Comparison of ENCODE assay signal across 18 mouse cellular contexts in the genomic region with DNA sequence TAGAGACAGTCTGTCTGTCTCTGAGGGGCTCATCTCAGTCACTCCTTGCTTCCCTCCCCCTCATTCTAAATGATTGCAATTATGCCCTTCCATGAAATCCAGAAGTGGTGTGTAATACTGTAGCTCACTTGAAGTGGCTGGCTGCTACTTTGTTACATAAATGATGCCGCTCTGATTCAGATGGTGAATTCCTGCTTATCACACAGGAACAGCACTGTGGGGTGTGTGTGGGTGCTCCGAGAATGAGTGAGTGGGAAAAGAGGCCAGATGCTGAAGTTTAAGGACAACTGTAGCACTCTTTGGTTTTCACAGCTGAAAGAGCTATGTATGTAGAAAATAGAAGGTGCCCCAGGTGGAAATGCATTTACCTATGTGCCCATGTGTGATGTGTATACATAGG. TPM values are rescaled to one million over a fixed set of nuclear protein-coding genes. Genes with fewer than 3 reads are reported as not detected.
DNase-seq lines count a peak whose midpoint lies in the region; TF ChIP-seq lines count a peak whose summit lies in the region.
"Had no signal": no experiment of that assay in that cellular context is flagged by ENCODE, and none has a peak within 500 bp of the region (broad histone marks: within the 10 kb centered on the region; RNA-seq: fewer than 3 reads in every experiment).

No protein-coding gene starts in this region.

- H3K4me3 ChIP-seq in layer of hippocampus, adult 2 months = no peak overlapping the region
- H3K4me3 ChIP-seq: embryonic facial prominence, embryonic 10.5 days; embryonic facial prominence, embryonic 12.5 days; forebrain, embryonic 13.5 days; forebrain, embryonic 15.5 days had no signal

- DNase-seq in layer of hippocampus, adult 2 months (ENCODE audit: low spot score in 2 of 2) = no peak
- no peak for DNase-seq in layer of hippocampus, adult 8-10 months (ENCODE audit: low spot score in 2 of 2)
- peak; percentile 65 for DNase-seq in brain, adult 2 months (ENCODE audit: low read depth, low spot score)
- peak; percentile 32 for DNase-seq in telencephalon, adult 2 months (ENCODE audit: low read depth, low spot score)
- no peak for DNase-seq in cerebellum, adult 9-10 months
- DNase-seq: adrenal gland, adult 8-10 months; adrenal gland, postnatal 14 days; adrenal gland, postnatal 36 days; cerebellum, adult 11 months; cerebellum, adult 18-20 months; cerebellum, adult 8-10 months; cerebellum, postnatal 10 days; cerebellum, postnatal 25 days; forebrain, postnatal 0 days had no signal

- 0 out of 2 replicates have a peak overlapping the region, but pooled peaks have one; percentile 7 for H3K27ac ChIP-seq in layer of hippocampus, adult 2 months
- H3K27ac ChIP-seq: embryonic facial prominence, embryonic 10.5 days; embryonic facial prominence, embryonic 12.5 days; forebrain, embryonic 13.5 days; forebrain, embryonic 15.5 days had no signal

- TF ChIP-seq CTCF in layer of hippocampus, adult 2 months (conservative IDR thresholded peaks at IDR 0.05) = no peak

RNA-seq across cellular contexts. Expression of a gene that starts 14.7 kb away (rescaled TPM):
- 10 to 100 TPM; 26.6 to 29.8 TPM for total RNA-seq in layer of hippocampus, adult 2 months (2021)
- total RNA-seq in layer of hippocampus, adult 8-10 months (2022) = 10 to 100 TPM; 17.4 to 25.8 (median 21.9) TPM
- total RNA-seq: adrenal gland, postnatal 14 days had no signal

Comparison
In these comparisons a context has a peak if more than half of its experiments do, and no peak if none do; other contexts are left out.
1. DNase-seq: peak in brain, adult 2 months (single experiment) and telencephalon, adult 2 months (single experiment); none in layer of hippocampus, adult 2 months (0 of 2), layer of hippocampus, adult 8-10 months (0 of 2) and cerebellum, adult 9-10 months (single experiment).